Mouse (Mus musculus): Measurements from ENCODE around the gene Akt1.

Gene Akt1

DNA sequence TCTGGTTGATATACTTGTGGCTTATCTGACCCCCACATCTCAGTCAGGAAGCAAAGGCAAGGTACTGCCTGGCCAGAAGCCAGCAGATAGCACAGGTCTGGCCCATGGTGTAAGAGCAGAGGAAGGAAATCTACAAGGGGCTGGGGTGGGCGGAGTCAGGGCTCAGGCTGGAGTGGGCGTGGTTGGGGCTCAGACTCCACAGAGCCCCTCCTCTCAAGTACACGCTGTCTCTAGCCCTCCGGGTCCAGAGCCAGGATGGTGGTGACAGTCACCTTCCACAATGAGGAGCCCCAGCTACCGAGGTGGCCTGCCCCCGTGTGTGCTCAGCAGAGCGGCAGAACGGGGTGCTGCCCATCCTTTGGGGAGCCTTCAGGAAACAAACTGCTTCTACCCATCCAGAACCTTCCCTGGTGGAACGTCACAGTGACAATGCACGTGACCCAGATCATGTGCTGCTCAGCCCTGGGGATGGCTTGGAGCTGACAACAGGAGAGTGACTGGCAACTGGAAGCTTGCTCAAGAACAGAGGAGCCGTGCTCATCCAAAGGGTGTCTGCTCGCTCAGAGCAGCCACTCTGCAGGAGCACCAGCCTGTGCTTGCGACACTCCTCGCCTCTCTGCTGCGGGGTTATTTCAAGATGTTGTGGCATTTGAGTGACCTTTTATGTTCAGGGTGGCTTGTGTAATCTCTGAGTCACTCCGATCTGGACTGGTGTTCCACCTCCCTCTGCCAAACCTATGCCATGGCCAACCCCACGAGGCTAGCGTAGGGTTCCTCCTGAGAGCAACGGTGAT, 45.6 kb downstream of the Akt1 start:
- DNase-seq (ENCODE audit: low read depth, low spot score) = peak; percentile 79

DNA sequence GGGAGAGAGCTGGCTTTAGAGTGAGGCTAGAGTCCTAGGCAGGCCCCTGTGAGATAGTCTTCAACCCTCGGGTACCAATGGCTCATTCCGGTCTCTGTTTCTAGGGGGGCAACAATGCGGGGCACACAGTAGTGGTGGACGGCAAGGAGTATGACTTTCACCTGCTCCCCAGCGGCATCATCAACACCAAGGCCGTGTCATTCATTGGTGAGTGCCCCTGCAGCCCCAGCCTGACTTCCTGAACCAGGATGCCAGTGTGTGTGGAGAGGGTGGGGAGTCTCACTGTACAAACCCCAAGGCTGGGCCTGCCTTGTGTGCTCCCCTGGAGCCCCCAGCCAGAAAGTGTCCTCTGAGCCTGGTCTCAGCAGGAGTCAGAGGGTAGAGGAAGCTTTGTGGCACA, 46.5 kb downstream of the Akt1 start:
- DNase-seq (ENCODE audit: low read depth, low spot score) = no peak

DNA sequence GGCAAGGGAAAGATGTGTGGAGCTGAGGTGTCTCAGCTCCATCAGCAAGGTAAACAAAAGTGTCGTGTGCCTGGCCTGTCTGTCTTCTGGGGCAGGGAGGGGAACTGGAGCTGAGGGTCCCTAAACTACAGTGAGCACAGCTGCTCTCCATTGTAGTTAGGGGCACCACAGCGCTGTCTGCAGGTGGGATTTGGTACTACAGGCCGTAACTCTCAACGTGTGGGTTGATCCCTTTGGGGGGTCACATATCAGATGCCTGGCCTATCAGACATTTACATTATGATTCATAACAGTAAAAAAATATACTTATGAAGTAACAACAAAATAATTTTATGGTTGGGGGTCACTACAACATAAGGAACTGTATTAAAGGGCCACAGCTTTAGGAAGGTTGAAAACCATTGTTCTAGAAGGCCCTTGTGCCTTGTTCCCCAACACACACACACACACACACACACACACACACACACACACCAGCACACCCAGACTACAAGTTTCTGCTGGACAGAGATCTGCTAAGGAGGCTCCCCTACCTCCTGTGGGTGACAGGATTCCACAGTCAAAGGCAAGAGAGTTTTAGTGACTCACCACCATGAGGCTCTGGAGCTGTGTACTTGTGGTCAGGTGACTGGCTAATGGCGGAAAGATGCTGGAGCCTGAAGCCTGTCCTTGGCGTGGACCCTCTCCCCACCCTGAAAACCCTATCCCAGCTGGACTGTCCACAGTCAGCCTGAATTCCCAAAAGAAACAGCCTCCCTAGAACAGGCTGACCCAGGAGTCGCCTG, 47.4 kb downstream of the Akt1 start:
- peak; percentile 43 for DNase-seq (ENCODE audit: low read depth, low spot score)

DNA sequence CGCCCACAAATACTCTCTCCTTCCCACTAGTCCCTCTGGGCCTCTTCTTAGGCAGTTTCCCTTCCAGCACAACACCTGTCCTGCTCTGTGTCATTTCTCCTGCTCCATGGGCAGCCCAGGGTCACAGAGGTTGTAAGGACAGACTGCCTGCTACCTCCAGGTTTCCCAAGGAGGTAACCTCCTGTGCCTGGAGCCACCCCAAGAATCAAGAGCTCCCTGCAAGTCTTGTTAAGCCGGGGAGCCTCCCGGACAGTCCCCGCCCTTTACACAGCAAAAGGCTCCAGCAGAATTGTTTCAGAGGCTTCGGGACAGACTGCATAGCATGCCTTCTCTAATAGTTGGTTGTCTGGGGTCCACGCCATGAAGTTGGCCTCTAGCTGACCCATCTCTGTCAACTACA, 48.2 kb downstream of the Akt1 start:
- DNase-seq (ENCODE audit: low read depth, low spot score) = no peak

DNA sequence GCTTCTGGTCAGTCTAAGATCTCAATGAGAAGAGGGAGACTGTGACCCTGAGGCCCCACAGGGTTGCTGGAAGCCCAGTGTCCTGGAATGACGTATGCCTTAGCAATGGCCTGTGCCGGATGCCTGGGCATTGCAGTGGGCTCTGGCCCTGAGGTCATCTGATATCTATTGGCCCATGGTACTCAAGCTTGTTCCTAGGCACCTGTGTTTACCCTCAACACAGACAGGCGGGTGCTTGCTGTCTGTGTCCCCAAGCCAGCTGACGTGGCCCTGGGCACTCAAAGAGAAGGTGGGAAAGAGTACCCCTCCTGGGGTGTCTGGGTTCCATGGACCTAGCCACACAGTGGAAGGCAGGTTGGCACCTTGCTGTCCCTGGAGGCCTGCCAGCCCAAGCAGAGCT, 49.0 kb downstream of the Akt1 start:
- DNase-seq (ENCODE audit: low read depth, low spot score) = no peak

DNA sequence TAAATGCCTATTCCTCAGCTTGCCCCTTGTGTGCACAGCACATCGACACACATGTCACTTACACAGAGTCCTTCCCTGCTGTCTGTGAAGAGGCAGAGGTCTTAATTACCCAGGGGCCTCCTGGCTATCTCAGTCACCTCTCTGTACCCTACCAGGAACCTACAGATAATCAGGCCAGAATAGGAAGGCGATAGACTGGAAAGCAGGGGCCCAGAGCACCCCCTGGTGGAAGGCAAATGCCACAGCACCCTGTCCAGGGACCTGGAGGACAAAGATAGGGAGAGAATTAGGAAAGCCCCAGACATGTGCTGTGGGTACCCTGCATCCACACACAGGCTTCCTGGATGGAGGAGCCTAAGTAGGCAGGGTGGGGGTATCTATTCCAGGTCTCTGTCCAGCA, 50.9 kb downstream of the Akt1 start:
- DNase-seq (ENCODE audit: low read depth, low spot score) = peak; percentile 59

DNA sequence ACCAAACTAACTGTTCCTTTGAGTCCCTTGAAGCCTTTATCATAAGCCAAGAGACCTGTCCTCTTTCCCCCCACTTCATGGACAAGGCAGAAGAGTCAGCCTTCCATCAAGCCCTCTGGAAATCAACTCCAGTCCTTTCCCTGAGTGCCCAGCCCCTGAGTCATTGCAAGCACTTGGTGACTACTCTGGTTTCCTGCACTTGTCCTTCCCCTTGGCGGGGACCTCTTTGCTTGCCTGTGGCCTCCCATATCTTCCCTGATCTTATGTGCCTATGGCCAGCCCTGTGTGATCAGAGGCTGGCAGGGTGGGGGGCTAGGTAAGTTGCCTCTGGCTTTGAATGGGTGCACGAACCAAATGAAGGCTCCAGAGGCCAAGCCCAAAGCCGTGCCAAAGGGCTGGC, 52.8 kb downstream of the Akt1 start:
- no peak for DNase-seq (ENCODE audit: low read depth, low spot score)

DNA sequence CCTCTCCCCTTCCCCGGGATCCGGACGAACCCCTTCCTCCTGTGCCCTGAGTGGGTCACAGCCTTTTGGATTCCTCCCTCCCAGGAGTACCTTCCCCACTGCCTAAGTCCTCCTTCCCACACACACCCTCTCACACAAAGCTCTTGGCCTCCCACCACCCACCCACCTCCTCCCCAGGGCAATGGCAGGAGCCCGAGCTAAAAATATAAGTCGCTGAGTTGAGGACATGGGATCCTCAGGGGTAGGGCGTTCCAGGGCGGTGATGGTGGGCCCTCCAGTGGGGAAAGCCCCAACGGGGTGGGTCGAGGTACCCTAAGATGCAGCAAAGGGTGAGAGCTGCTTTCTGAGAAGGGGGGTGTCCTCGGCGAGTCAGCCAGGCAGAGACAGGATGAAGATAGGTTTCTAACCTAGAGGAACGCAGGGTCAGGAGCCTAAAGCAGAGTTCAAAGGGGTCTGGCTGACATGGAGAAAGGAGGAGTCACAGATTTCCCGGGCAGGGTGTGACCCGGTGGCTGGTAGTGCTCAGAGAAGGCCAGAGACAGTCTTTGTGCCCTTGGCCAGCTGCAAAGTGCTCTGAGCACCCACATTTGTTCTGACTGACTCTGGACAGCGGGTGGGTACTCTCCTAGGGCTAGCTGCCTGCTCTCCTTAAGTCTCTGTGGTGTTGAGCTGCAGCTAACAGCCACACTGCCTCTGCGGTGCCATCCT, 54.2 kb downstream of the Akt1 start:
- no peak for DNase-seq (ENCODE audit: low read depth, low spot score)

DNA sequence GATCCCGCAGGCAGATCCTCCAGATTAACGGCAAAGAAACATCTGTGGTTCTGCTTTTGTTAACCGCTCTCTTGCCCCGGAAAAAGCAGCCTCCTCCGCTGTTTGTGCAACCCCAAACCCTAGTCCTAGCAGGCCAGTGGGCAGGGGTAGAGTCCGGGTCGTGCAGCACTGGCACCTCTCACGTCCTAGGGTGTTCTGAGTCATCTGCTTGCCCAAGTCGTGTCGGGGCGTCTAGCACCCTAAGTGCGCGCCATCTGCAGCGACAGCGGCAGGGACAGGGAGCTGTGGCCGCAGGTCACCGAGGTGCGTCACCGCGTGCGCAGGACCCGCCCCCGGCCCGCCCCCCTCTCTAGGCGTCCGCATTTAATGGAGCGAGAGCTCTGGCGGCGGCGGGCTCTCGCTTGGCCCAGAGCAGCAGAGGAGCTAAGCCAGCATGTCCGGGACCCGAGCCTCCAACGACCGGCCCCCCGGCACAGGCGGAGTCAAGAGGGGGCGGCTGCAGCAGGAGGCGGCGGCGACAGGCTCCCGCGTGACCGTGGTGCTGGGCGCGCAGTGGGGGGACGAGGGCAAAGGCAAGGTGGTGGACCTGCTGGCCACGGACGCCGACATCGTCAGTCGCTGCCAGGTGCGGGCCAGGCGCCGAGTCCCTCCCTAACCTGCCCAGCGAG, 54.9 kb downstream of the Akt1 start, which contains the start of gene Adssl1:
Gene Adssl1, plus strand, starts transcription at position 360 of the 668 bp plus-strand sequence.
- DNase-seq (ENCODE audit: low read depth, low spot score) = no peak

DNA sequence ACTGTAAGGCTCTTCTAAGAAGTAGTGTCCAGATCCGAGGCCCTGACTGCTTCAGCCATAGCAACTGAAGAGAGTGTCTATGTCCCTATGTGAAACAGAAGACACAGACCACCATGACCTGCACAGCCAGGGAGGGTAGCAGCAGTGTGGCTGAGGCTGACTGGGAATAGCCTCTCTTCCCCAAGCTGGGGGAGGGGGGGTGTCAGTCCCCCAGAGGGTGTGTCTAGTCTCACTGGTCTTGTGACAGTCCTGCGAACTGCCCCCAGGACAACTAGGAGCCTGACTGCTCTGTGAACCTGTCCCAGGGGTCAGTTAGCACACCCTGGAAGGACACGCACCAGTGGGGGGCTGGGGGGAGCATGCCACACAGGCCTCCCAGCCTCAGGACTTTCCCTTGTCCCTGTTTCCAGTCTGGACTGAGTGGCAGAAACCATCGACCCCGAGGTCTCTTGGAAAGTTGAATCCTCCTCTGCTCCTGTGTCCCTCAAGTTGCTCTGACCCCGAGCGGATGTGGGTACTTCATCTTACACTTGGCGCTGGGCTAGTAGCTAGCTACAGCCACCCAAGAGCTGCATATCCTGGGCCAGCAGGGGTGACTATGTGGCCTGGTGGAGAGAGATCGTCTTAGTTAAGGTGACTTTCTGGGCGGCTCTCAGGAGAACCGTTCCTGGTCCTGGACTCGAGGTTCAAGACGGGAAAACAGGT, 55.6 kb downstream of the Akt1 start:
- no peak for DNase-seq (ENCODE audit: low read depth, low spot score)

DNA sequence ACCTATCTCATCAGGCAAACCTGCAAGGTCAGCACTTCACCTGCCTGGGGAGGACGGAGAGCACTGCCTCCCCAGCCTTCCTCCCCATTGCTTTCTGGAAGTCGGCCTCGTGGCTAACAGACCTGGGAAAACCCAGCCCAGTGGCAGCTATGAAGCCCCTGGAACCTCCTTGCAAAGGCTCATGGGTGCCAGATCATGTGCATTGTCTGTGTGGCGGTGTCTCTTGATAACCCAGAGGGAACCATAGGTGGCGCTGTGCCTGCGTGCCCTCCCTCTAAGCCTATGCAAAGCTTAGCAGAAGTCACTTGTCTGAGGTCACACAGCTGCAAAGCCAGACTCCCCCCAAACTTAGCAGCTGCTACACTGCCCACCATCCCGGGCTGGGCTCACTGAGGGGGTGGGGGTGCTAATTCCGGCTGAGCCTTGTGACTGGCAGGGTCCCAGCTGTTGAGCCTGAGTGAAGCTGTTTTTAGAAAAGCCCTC, 56.7 kb downstream of the Akt1 start:
- peak; percentile 90 for DNase-seq (ENCODE audit: low read depth, low spot score)

DNA sequence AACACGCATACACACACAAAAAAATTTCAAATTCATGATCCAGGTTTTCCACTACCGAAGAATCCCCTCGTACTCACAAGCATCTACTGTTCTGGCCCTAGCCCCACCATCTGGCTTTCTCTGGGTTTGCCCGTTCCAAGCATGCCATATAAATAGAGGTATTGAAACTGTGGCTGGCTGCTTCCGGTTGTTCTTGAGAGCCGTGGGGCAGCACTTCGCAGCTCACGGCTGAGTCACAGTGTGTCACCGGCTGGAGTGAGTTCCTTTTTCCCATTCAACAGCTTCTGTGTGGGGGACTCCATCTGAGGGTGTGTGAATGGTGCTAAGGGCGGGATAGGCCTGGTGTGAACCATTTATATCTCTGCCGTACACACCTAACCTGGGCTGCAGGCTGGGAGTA, 57.5 kb downstream of the Akt1 start:
- no peak for DNase-seq (ENCODE audit: low read depth, low spot score)

DNA sequence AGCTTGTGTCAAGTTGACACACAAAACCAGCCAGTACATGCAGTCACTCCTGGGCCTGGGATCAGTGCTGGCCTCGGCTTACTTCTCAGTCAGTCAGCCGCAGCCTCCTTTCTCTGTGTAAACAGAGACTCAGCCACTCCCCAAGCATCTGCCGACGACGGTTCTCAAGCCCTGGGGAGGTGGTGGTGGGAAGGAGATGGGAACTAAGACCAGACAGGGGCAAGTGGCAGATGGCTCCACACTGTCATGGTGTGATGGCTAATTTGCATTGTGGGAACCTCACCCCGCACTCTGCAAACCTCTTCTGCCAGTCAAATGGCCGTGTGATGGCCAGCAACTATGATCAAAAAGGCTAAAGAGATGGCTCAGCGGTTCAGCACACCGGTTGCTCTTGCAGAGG, 58.0 kb downstream of the Akt1 start:
- DNase-seq (ENCODE audit: low read depth, low spot score) = no peak

DNA sequence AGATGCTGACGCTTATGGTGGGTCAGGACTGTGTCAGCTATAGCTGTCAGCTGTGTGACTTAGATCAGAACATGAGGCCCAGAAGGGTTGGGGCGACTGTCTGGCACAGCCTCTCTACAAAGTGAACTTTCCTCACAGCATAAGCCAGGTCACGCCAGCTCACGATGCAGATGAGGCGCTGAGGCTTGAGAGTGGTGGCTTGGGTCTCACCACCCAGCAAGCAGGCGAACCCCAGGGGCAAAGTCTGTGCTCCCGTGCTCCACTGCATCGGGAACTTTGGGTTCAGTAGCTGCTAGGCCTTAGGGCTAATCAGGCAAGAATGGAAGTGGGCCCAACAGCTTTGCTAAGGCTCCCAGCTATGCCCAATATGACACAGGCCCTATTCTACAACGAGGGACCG, 65.7 kb downstream of the Akt1 start:
- DNase-seq (ENCODE audit: low read depth, low spot score) = no peak

DNA sequence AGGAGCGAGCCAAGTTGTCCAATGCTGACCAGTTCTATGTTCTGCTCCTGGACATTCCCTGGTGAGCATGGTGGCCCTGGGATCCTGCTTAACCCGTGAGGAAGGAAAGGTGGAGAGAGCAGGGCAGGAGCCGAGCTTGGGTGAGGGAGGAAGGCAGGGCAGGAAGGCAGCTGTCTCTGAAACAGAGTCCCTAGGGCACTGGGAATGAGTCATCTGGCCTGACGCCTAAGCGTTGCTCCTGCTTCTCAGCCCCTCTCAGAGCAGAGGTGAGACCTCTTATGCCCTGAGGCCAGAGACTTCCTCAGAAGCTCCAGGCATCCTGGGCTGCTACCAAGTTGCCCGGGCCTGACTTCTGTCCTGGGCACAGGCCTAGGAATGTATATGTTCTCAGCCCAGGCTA, 67.7 kb downstream of the Akt1 start:
- no peak for DNase-seq (ENCODE audit: low read depth, low spot score)

DNA sequence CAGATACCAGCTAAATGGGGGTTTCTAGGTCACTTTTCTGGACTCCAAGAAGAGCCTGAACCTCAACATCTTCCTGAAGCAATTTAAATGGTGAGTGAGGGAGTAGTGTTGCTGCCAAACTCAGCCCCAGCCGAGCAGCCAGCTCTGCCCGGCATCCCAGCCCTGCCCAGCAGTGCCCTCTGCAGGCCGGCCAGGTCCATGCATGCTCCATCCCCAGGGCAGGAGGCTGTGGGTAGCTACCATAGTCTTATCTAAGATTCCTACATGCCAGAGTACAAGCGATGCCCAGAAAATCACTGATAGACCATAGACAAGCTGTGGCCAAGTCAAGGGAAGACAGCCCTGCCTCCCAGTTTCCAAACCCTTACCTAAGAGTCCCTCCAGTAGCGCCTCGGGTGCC, 68.9 kb downstream of the Akt1 start:
- peak; percentile 47 for DNase-seq (ENCODE audit: low read depth, low spot score)

DNA sequence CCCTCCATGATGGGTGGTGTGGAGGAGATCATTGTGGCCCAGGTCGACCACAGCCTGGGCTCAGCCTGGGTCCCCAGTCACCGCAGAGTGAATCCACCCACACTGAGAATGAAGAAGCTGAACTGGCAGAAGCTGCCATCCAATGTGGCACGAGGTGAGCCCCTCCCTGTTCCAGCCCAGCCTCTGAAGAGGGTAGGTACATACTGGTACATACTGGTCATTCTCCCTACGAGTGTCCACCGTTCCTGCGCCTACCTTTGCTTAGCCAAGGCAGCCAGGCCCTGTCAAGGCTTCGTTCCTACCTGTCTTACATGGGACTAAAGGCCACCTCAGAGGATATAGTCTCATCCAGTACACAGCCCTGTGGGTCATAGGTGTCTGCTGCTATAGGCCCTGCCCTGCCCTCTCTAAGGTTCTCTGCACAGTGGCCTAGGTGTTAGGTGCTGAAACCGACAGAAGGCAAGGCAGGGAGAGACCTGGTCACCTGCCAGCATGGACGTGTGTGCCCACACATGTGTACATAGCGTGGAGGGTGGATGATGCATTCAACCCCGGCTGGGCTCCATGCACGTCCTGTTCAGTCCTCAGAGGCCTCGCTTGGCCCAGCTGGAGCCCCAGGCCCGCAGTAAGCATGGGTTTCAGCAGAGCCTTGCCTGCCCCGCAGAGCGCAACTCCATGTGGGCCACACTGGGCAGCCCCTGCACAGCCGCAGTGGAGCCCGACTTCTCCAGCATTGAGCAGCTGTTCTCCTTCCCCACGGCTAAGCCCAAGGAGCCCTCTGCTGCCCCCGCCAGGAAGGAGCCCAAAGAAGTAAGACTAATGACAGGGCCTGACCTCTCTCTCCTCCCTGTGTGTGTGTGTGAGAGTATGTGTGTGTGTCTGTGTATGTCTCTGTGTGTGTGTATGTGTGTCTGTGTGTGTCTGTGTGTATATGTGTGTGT, 69.7 kb downstream of the Akt1 start:
- peak; percentile 66 for DNase-seq (ENCODE audit: low read depth, low spot score)

DNA sequence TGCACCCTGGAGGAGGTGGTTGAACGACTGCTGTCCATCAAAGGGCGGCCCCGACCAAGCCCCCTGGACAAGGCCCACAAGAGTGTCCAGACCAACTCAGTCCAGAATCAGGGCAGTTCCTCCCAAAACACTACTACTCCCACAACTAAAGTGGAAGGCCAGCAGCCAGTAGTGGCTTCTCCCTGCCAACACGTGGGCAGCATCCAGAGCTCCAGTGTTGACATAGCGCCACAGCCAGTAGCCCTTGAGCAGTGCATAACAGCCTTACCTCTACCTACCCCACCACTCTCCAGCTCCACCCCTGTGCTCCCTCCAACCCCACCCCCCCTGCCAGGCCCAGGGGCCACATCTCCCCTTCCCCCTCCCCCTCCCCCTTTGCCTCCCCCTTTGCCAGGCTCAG, 70.7 kb downstream of the Akt1 start:
- no peak for DNase-seq (ENCODE audit: low read depth, low spot score)

Data from ES-CJ7 (cell line).